Mouse (Mus musculus): ENCODE results near the gene Gsta2.

DNA sequence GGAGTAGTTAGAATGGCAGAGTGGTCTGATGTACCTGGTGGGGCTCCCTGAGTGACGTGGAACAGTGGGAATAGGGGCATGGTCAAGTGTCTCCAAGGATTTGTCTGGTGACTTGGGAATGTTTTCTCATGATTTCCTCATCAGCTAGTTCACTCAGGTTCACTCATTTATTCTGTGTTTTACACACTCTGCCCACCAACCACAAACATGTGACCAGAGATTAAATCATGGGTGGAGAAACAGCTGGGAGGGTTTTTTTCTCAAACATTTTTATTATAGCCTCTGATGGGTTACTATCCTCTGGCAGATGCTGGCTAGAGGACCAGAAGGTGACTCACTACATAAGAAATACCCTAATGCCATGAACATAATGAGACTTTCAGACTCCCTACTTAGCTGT is 57.4 kb downstream of the Gsta2 start:
- TF ChIP-seq GATA1 (IDR thresholded peaks at IDR 0.05; ENCODE audit: borderline replicate concordance, low read length) (no peak), FLI1 (IDR thresholded peaks at IDR 0.05; ENCODE audit: low read length) (no peak)
